Mouse (Mus musculus): Measurements from ENCODE around the gene Gm826. TPM values are rescaled to one million over a fixed set of nuclear protein-coding genes. Genes with fewer than 3 reads are reported as not detected.

The Gm826 gene
- total RNA-seq, 4 experiments from 2014 or later: 6.6 to 13.3 (median 10.3) TPM

GRCm38 (mm10) chr2:160353581-160353980 is 19.6 kb upstream of the Gm826 start:
- no peak for DNase-seq (ENCODE audit: low spot score)

- DNase-seq (ENCODE audit: low spot score): no peak
Observed at GRCm38 (mm10) chr2:160351038-160351574, 17.1 kb upstream of the Gm826 start.

- no peak for DNase-seq (ENCODE audit: low spot score)
Observed at GRCm38 (mm10) chr2:160349578-160349977, 15.6 kb upstream of the Gm826 start.

GRCm38 (mm10) chr2:160348796-160349195 is 14.8 kb upstream of the Gm826 start:
- DNase-seq (ENCODE audit: low spot score): no peak

GRCm38 (mm10) chr2:160348072-160348604 is 14.2 kb upstream of the Gm826 start:
- DNase-seq (ENCODE audit: low spot score): no peak

- no peak for DNase-seq (ENCODE audit: low spot score)
Observed at GRCm38 (mm10) chr2:160345644-160346043, 11.7 kb upstream of the Gm826 start.

GRCm38 (mm10) chr2:160340121-160340520 is 6.2 kb upstream of the Gm826 start:
- no peak for DNase-seq (ENCODE audit: low spot score)

- no peak for DNase-seq (ENCODE audit: low spot score)
Observed at GRCm38 (mm10) chr2:160339595-160339994, 5.6 kb upstream of the Gm826 start.

- no peak for DNase-seq (ENCODE audit: low spot score)
Observed at GRCm38 (mm10) chr2:160336053-160336452, 2.1 kb upstream of the Gm826 start.

- DNase-seq (ENCODE audit: low spot score): peak; percentile 42
Observed at GRCm38 (mm10) chr2:160335043-160335442, 1.1 kb upstream of the Gm826 start.

- no peak for DNase-seq (ENCODE audit: low spot score)
Observed at GRCm38 (mm10) chr2:160332516-160333325, 1.2 kb downstream of the Gm826 start.

- no peak for DNase-seq (ENCODE audit: low spot score)
Observed at GRCm38 (mm10) chr2:160328886-160329285, 5.1 kb downstream of the Gm826 start.

GRCm38 (mm10) chr2:160327716-160328115 is 6.2 kb downstream of the Gm826 start:
- no peak for DNase-seq (ENCODE audit: low spot score)

- peak; percentile 31 for DNase-seq (ENCODE audit: low spot score)
Observed at GRCm38 (mm10) chr2:160327167-160327566, 6.8 kb downstream of the Gm826 start.

- no peak for DNase-seq (ENCODE audit: low spot score)
Observed at GRCm38 (mm10) chr2:160325105-160325644, 8.8 kb downstream of the Gm826 start.

- DNase-seq (ENCODE audit: low spot score): peak; percentile 26
Observed at GRCm38 (mm10) chr2:160321829-160322228, 12.1 kb downstream of the Gm826 start.

- DNase-seq (ENCODE audit: low spot score): no peak
Observed at GRCm38 (mm10) chr2:160318255-160318654, 15.7 kb downstream of the Gm826 start.

- DNase-seq (ENCODE audit: low spot score): no peak
Observed at GRCm38 (mm10) chr2:160313595-160314007, 20.4 kb downstream of the Gm826 start.

GRCm38 (mm10) chr2:160305070-160305469 is 28.9 kb downstream of the Gm826 start:
- DNase-seq (ENCODE audit: low spot score): no peak

GRCm38 (mm10) chr2:160303992-160304391 is 30.0 kb downstream of the Gm826 start:
- no peak for DNase-seq (ENCODE audit: low spot score)

- DNase-seq (ENCODE audit: low spot score): no peak
Observed at GRCm38 (mm10) chr2:160302013-160302412, 31.9 kb downstream of the Gm826 start.

- no peak for DNase-seq (ENCODE audit: low spot score)
Observed at GRCm38 (mm10) chr2:160298586-160298985, 35.4 kb downstream of the Gm826 start.

Data from heart, adult 8-10 months (tissue).